Mouse (Mus musculus) MEL (cell line): ENCODE measurements around the gene Pld1. TPM values are rescaled to one million over a fixed set of nuclear protein-coding genes. Genes with fewer than 3 reads are reported as not detected.
A peak's percentile ranks its signal among the peaks of the same experiment; 100 is the strongest.

ENCODE experiments used
- DNase-seq: peaks from one replicate; pipeline ENCODE4 v3.0.0; 2011; ENCODE audit warnings: low read depth, low spot score
- H3K27ac ChIP-seq: 2 replicates; pipeline ENCODE4 v1.5.1; 2012; ENCODE audit warnings: low read depth, mild to moderate bottlenecking, control low read depth, low read length, moderate library complexity; ENCODE audit not compliant: control insufficient read depth
- H3K27me3 ChIP-seq, 2 experiments: fragments of 150-350 bp in 1 of 2; sonication (generic) in 1 of 2; 2 replicates each; pipeline ENCODE4 v1.6.1; 2012; ENCODE audit warnings: low read length in 2 of 2, mild to moderate bottlenecking in 2 of 2, improper control_type of control experiment in 1 of 2, moderate library complexity in 1 of 2; ENCODE audit not compliant: insufficient read depth in 2 of 2, control insufficient read depth in 1 of 2
- H3K36me3 ChIP-seq, 2 experiments: 2 replicates each; pipeline ENCODE4 v1.6.1; 2012 to 2014; ENCODE audit warnings: low read length in 2 of 2, improper control_type of control experiment in 1 of 2, inconsistent platforms in 1 of 2, mild to moderate bottlenecking in 1 of 2; ENCODE audit not compliant: insufficient read depth in 2 of 2, control insufficient read depth in 1 of 2
- H3K4me1 ChIP-seq, 2 experiments: fragments of 150-350 bp in 1 of 2; sonication (generic) in 1 of 2; 2 replicates each; pipeline ENCODE4 v1.6.1; 2012; ENCODE audit warnings: low read length in 2 of 2, improper control_type of control experiment in 1 of 2, mild to moderate bottlenecking in 1 of 2; ENCODE audit not compliant: insufficient read depth in 2 of 2, control insufficient read depth in 1 of 2
- H3K4me3 ChIP-seq, 2 experiments: fragments of 150-350 bp in 1 of 2; sonication (generic) in 1 of 2; 2 replicates each; pipeline ENCODE4 v1.5.1; 2012; ENCODE audit warnings: low read depth in 2 of 2, low read length in 2 of 2, mild to moderate bottlenecking in 2 of 2, moderate library complexity in 2 of 2, control low read depth in 1 of 2, improper control_type of control experiment in 1 of 2; ENCODE audit not compliant: control insufficient read depth in 1 of 2, insufficient read depth in 1 of 2
- H3K79me2 ChIP-seq: 2 replicates; pipeline ENCODE4 v1.6.1; 2012; ENCODE audit warnings: mild to moderate bottlenecking, low read length, moderate library complexity; ENCODE audit not compliant: control insufficient read depth, poor library complexity, insufficient read depth
- H3K9ac ChIP-seq: 2 replicates; pipeline ENCODE4 v1.6.1; 2012; ENCODE audit warnings: low read depth, mild to moderate bottlenecking, control low read depth, low read length, moderate library complexity; ENCODE audit not compliant: control insufficient read depth, poor library complexity, severe bottlenecking
- H3K9me3 ChIP-seq: fragments of 150-350 bp; sonication (generic); replicated peaks from 2 replicates; pipeline ENCODE4 v1.6.1; 2012; ENCODE audit warnings: mild to moderate bottlenecking, low read length, improper control_type of control experiment, moderate library complexity; ENCODE audit not compliant: insufficient read depth
- BHLHE40 ChIP-seq: IDR thresholded peaks from 2 replicates; pipeline ENCODE4 v1.6.1; 2012; ENCODE audit warnings: low read depth, mild to moderate bottlenecking, inconsistent platforms, low read length, improper control_type of control experiment, borderline replicate concordance
- CHD1 ChIP-seq: IDR thresholded peaks from 2 replicates; pipeline ENCODE4 v1.6.1; 2012; ENCODE audit warnings: low read depth, mild to moderate bottlenecking, inconsistent platforms, low read length, improper control_type of control experiment
- CHD2 ChIP-seq: IDR thresholded peaks from 2 replicates; pipeline ENCODE4 v1.6.1; 2011; ENCODE audit warnings: low read length, improper control_type of control experiment
- CTCF ChIP-seq, 3 experiments: IDR thresholded peaks in 2 of 3; conservative IDR thresholded peaks in 1 of 3; 2 replicates each; pipeline ENCODE4 v1.5.1; 2011 to 2012; ENCODE audit warnings: low read length in 3 of 3, low read depth in 2 of 3, mild to moderate bottlenecking in 2 of 3, improper control_type of control experiment in 1 of 3, inconsistent platforms in 1 of 3, mixed read lengths in 1 of 3, moderate library complexity in 1 of 3; ENCODE audit not compliant: control insufficient read depth in 1 of 3, insufficient read depth in 1 of 3, poor library complexity in 1 of 3, severe bottlenecking in 1 of 3
- E2F4 ChIP-seq: IDR thresholded peaks from 2 replicates; pipeline ENCODE4 v1.6.1; 2011; ENCODE audit warnings: low read depth, low read length, improper control_type of control experiment, borderline replicate concordance
- ELF1 ChIP-seq: IDR thresholded peaks from 2 replicates; pipeline ENCODE4 v1.6.1; 2014; ENCODE audit warnings: low read depth, mild to moderate bottlenecking, inconsistent platforms, low read length, improper control_type of control experiment, moderate library complexity
- EP300 ChIP-seq, 2 experiments: IDR thresholded peaks; 2 replicates each; pipeline ENCODE4 v1.6.1; 2011; ENCODE audit warnings: improper control_type of control experiment in 2 of 2, low read length in 2 of 2, low read depth in 1 of 2, mild to moderate bottlenecking in 1 of 2
- ETS1 ChIP-seq: IDR thresholded peaks from 2 replicates; pipeline ENCODE4 v1.6.1; 2012; ENCODE audit warnings: low read depth, mild to moderate bottlenecking, inconsistent platforms, low read length, improper control_type of control experiment, moderate library complexity
- GABPA ChIP-seq: IDR thresholded peaks from 2 replicates; pipeline ENCODE4 v1.6.1; 2012; ENCODE audit warnings: low read depth, mild to moderate bottlenecking, inconsistent platforms, low read length, improper control_type of control experiment, moderate library complexity
- GATA1 ChIP-seq: IDR thresholded peaks from 2 replicates; pipeline ENCODE4 v1.6.1; 2011; ENCODE audit warnings: low read depth, low read length, improper control_type of control experiment
- HCFC1 ChIP-seq: IDR thresholded peaks from 2 replicates; pipeline ENCODE4 v1.6.1; 2012; ENCODE audit warnings: low read depth, mild to moderate bottlenecking, inconsistent platforms, low read length, improper control_type of control experiment, moderate library complexity
- JUND ChIP-seq: IDR thresholded peaks from 2 replicates; pipeline ENCODE4 v1.6.1; 2011; ENCODE audit warnings: low read depth, mild to moderate bottlenecking, improper control_type of control experiment, low read length
- KAT2A ChIP-seq: conservative IDR thresholded peaks from 2 replicates; pipeline ENCODE4 v1.6.1; 2012; ENCODE audit warnings: low read depth, low read length, improper control_type of control experiment, inconsistent platforms
- MAFK ChIP-seq: IDR thresholded peaks from 2 replicates; pipeline ENCODE4 v1.6.1; 2011; ENCODE audit warnings: low read depth, mild to moderate bottlenecking, low read length, improper control_type of control experiment, borderline replicate concordance
- MAZ ChIP-seq: IDR thresholded peaks from 2 replicates; pipeline ENCODE4 v1.6.1; 2012; ENCODE audit warnings: low read depth, mild to moderate bottlenecking, inconsistent platforms, low read length, improper control_type of control experiment
- MEF2A ChIP-seq: IDR thresholded peaks from 2 replicates; pipeline ENCODE4 v1.6.1; 2014; ENCODE audit warnings: low read depth, mild to moderate bottlenecking, inconsistent platforms, low read length, improper control_type of control experiment; ENCODE audit not compliant: poor library complexity, insufficient replicate concordance, severe bottlenecking; ENCODE audit errors: extremely low read depth
- MYB ChIP-seq: IDR thresholded peaks from 2 replicates; pipeline ENCODE4 v1.6.1; 2011; ENCODE audit warnings: mild to moderate bottlenecking, low read depth, low read length, improper control_type of control experiment
- MYC ChIP-seq: IDR thresholded peaks from 2 replicates; pipeline ENCODE4 v1.6.1; 2011; ENCODE audit warnings: low read depth, mild to moderate bottlenecking, low read length, improper control_type of control experiment, moderate library complexity
- NELFE ChIP-seq: IDR thresholded peaks from 2 replicates; pipeline ENCODE4 v1.6.1; 2011; ENCODE audit warnings: low read depth, low read length, improper control_type of control experiment
- NRF1 ChIP-seq: IDR thresholded peaks from 2 replicates; pipeline ENCODE4 v1.6.1; 2014; ENCODE audit warnings: low read depth, mild to moderate bottlenecking, inconsistent platforms, low read length, improper control_type of control experiment, moderate library complexity; ENCODE audit not compliant: poor library complexity, insufficient read depth, severe bottlenecking
- POLR2A ChIP-seq, 2 experiments: IDR thresholded peaks; 2 replicates each; pipeline ENCODE4 v1.6.1; 2011 to 2012; ENCODE audit warnings: low read length in 2 of 2, mild to moderate bottlenecking in 2 of 2, control low read depth in 1 of 2, improper control_type of control experiment in 1 of 2, low read depth in 1 of 2, moderate library complexity in 1 of 2; ENCODE audit not compliant: control insufficient read depth in 1 of 2, insufficient read depth in 1 of 2, poor library complexity in 1 of 2
- POLR2AphosphoS2 ChIP-seq: IDR thresholded peaks from 2 replicates; pipeline ENCODE4 v1.6.1; 2011; ENCODE audit warnings: low read length, improper control_type of control experiment
- POLR2AphosphoS5 ChIP-seq: IDR thresholded peaks from 2 replicates; pipeline ENCODE4 v1.6.1; 2012; ENCODE audit warnings: low read depth, borderline replicate concordance, mild to moderate bottlenecking, inconsistent platforms, low read length, moderate library complexity, mixed read lengths
- RAD21 ChIP-seq: IDR thresholded peaks from 2 replicates; pipeline ENCODE4 v1.6.1; 2011; ENCODE audit warnings: mild to moderate bottlenecking, low read depth, low read length, improper control_type of control experiment
- RCOR1 ChIP-seq: IDR thresholded peaks from 2 replicates; pipeline ENCODE4 v1.6.1; 2012; ENCODE audit warnings: low read depth, mild to moderate bottlenecking, inconsistent platforms, low read length, improper control_type of control experiment
- SMC3 ChIP-seq: IDR thresholded peaks from 2 replicates; pipeline ENCODE4 v1.6.1; 2011; ENCODE audit warnings: low read depth, low read length, improper control_type of control experiment
- TAL1 ChIP-seq: IDR thresholded peaks from 2 replicates; pipeline ENCODE4 v1.6.1; 2012; ENCODE audit warnings: mild to moderate bottlenecking, inconsistent platforms, low read length, moderate library complexity, mixed read lengths
- TBP ChIP-seq: IDR thresholded peaks from 2 replicates; pipeline ENCODE4 v1.8.0; 2011; ENCODE audit warnings: low read depth, low read length, improper control_type of control experiment
- TCF12 ChIP-seq: IDR thresholded peaks from 2 replicates; pipeline ENCODE4 v1.6.1; 2014; ENCODE audit warnings: low read depth, mild to moderate bottlenecking, inconsistent platforms, low read length, improper control_type of control experiment, moderate library complexity
- USF1 ChIP-seq: IDR thresholded peaks from 2 replicates; pipeline ENCODE4 v1.6.1; 2014; ENCODE audit warnings: low read depth, mild to moderate bottlenecking, inconsistent platforms, low read length, improper control_type of control experiment, moderate library complexity
- USF2 ChIP-seq, 2 experiments: IDR thresholded peaks; 2 replicates each; pipeline ENCODE4 v1.6.1; 2011 to 2012; ENCODE audit warnings: improper control_type of control experiment in 2 of 2, low read length in 2 of 2, borderline replicate concordance in 1 of 2, inconsistent platforms in 1 of 2, low read depth in 1 of 2, mild to moderate bottlenecking in 1 of 2; ENCODE audit not compliant: insufficient read depth in 1 of 2
- ZC3H11A ChIP-seq: IDR thresholded peaks from 2 replicates; pipeline ENCODE4 v1.6.1; 2012; ENCODE audit warnings: low read depth, mild to moderate bottlenecking, inconsistent platforms, low read length, improper control_type of control experiment
- ZKSCAN1 ChIP-seq: IDR thresholded peaks from 2 replicates; pipeline ENCODE4 v1.6.1; 2012; ENCODE audit warnings: low read depth, mild to moderate bottlenecking, inconsistent platforms, low read length, improper control_type of control experiment, moderate library complexity
- ZMIZ1 ChIP-seq: IDR thresholded peaks from 2 replicates; pipeline ENCODE4 v1.6.1; 2012; ENCODE audit warnings: low read depth, mild to moderate bottlenecking, inconsistent platforms, low read length, improper control_type of control experiment, moderate library complexity
- ZNF384 ChIP-seq: IDR thresholded peaks from 2 replicates; pipeline ENCODE4 v1.6.1; 2012; ENCODE audit warnings: low read depth, mild to moderate bottlenecking, inconsistent platforms, low read length, improper control_type of control experiment
- polyA plus RNA-seq, 2 experiments: library from polyadenylated mRNA; stranded (reverse) in 1 of 2; unstranded in 1 of 2; fragments of >175 nt in 1 of 2; fragments of >200 nt in 1 of 2; gene quantifications; 2 replicates each; pipeline versions ENCODE4 v1.2.1 to v1.2.4; 2012; ENCODE audit warnings: low replicate concordance in 2 of 2, low read depth in 1 of 2; ENCODE audit not compliant: insufficient read length in 2 of 2, insufficient read depth in 1 of 2, missing spikeins in 1 of 2
- total RNA-seq: library from RNA; depleted of rRNA; stranded (reverse); fragments of 300-350 nt; gene quantifications from 2 replicates; pipeline ENCODE4 v1.2.3, GENCODE M21; 2012

Gene Pld1
- total and polyA plus RNA-seq, 3 experiments: 0.22 TPM; not detected in 2

GRCm38 (mm10) chr3:28170911-28171618, 232.6 kb downstream of the Pld1 start:
- Histone ChIP-seq H3K9me3 (no peaks in the 10 kb centered on the region), H3K4me1 (peaks cover 0 to 16% of the 10 kb centered on the region in 2 experiments; a peak in 3 of 4 replicates), H3K4me3 (peak overlapping the region; percentile 34 to 36), H3K27ac (peak overlapping the region; percentile 65), H3K27me3 (no peaks in the 10 kb centered on the region; a peak in 1 of 4 replicates), H3K9ac (peak overlapping the region; percentile 54), H3K36me3 (peaks cover 0 to 11% of the 10 kb centered on the region in 2 experiments; a peak in 2 of 4 replicates), H3K79me2 (no peaks in the 10 kb centered on the region)
- DNase-seq: peak; percentile 93
- TF ChIP-seq POLR2AphosphoS2 (peak; percentile 31; the same call in 1 of the 2 replicates), CHD1 (no peak), ZKSCAN1 (no peak), NRF1 (no peak), CHD2 (no peak), TBP (no peak; the same call in 1 of the 2 replicates), BHLHE40 (peak; percentile 66; the same call in 1 of the 2 replicates), POLR2AphosphoS5 (no peak), ELF1 (peak; percentile 75), USF1 (peak; percentile 95), MAFK (no peak), RCOR1 (no peak), GABPA (no peak), ZC3H11A (no peak), E2F4 (peak; percentile 53; the same call in 1 of the 2 replicates), MYB (0 out of 2 replicates have a peak, but pooled peaks have one; percentile 39), KAT2A (no peak; the same call in 1 of the 2 replicates), MAZ (no peak; the same call in 1 of the 2 replicates), JUND (0 out of 2 replicates have a peak, but pooled peaks have one; percentile 31), MYC (peak; percentile 83; the same call in 1 of the 2 replicates), HCFC1 (peak; percentile 69), USF2 (IDR thresholded peaks at IDR 0.05; ENCODE audit: borderline replicate concordance in 1 of 2, insufficient read depth in 1 of 2, low read depth in 1 of 2, low read length in 2 of 2) (peak in 1 of 2 experiments; percentile 79; a peak in 2 of 4 replicates), SMC3 (peak; percentile 43), RAD21 (peak; percentile 27), NELFE (peak; percentile 45; the same call in 1 of the 2 replicates), MEF2A (no peak), CTCF (IDR thresholded peaks at IDR 0.05 in 2 of 3, conservative IDR thresholded peaks at IDR 0.05 in 1 of 3; ENCODE audit: control insufficient read depth in 1 of 3, insufficient read depth in 1 of 3, low read depth in 2 of 3, low read length in 3 of 3, poor library complexity in 1 of 3, severe bottlenecking in 1 of 3) (peak; percentile 39 to 51 (median 40); a peak in 5 of 6 replicates), ZMIZ1 (0 out of 2 replicates have a peak, but pooled peaks have one; percentile 25), ETS1 (peak; percentile 86), ZNF384 (no peak), EP300 (IDR thresholded peaks at IDR 0.05; ENCODE audit: low read depth in 1 of 2, low read length in 2 of 2) (peak; percentile 65 to 77), TCF12 (peak; percentile 75), GATA1 (peak; percentile 49; the same call in 1 of the 2 replicates), POLR2A (IDR thresholded peaks at IDR 0.05; ENCODE audit: control insufficient read depth in 1 of 2, insufficient read depth in 1 of 2, low read depth in 1 of 2, low read length in 2 of 2, poor library complexity in 1 of 2) (peak in 1 of 2 experiments; percentile 55; a peak in 1 of 4 replicates), TAL1 (peak; percentile 67)
